Mouse (Mus musculus): ENCODE data around the gene A830018L16Rik. TPM values are rescaled to one million over a fixed set of nuclear protein-coding genes. Genes with fewer than 3 reads are reported as not detected.
A peak's percentile ranks its signal among the peaks of the same experiment; 100 is the strongest.
"Not testable (repeated sequence)": the region's sequence is repeated elsewhere in the genome, so short reads cannot be mapped to it uniquely, and the experiment has no call there.

Gene A830018L16Rik
- 1 to 10 TPM; 2.7 to 3.2 TPM for total RNA-seq (2021)
- long read RNA-seq, experiment 1, partial matches to known transcripts, result 0 of 1 reads
- long read RNA-seq, experiment 1, other reads (novel, unspliced or antisense), result 1 of 1 reads
- long read RNA-seq, experiment 2, partial matches to known transcripts, result 0 of 2 reads
- long read RNA-seq, experiment 2, other reads (novel, unspliced or antisense), result 1 of 2 reads

DNA sequence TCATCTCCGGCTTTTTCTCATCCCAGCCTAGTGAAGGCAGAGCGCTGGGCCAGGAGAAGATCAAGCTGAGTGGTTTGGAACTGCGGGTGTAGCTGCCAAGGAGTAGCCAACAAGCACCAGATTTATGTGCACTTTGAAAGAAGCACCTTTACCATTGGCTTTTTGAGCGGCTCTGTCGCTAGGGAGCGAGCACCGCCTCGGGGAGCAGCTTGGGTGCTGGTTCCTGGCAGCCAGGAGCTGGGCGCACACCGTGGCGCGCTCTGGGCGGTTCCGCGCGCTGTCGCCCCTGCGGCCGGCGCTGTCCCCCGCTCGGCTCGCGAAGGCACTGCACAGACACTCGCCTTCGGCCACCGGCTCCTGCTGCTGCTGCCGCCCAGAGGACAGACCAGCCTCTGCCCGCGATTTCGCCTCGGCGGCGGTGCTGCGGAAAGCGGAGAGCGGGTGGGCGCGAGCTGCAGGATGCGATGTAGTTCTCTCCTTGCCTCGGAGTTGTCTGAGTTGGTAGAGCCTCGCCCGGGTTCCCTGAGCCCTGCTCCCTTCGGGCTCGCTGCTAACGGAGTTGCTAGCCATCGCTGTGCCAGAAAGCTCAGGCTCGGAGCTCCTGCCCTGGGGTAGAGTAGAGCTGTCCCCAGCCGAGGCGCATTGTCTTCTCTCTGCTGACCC, at the start of gene A830018L16Rik:
A830018L16Rik (plus strand) TSS at position 212 of the 663 bp plus-strand sequence.
- DNase-seq (ENCODE audit: low spot score in 2 of 2), result peak; percentile 10 to 11

DNA sequence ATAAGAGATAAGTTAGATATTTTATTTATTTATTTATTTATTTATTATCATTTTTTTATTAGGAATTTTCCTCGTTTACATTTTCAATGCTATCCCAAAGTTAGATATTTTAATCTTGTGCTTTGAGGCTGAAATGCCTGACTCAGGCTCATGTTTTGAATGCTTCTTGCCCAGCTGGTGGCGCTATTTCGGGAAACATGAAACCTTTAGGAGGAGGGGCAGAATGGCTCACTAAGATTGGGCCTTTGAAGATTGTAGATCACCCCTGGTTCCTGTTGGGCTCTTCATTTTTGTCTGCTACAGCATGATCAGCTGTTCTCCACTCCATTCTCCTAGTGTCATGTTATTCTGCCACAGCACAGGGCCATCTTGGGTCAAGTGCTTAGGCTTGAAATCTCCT, 28.1 kb upstream of the A830018L16Rik start:
- DNase-seq (ENCODE audit: low spot score in 2 of 2), result no peak

DNA sequence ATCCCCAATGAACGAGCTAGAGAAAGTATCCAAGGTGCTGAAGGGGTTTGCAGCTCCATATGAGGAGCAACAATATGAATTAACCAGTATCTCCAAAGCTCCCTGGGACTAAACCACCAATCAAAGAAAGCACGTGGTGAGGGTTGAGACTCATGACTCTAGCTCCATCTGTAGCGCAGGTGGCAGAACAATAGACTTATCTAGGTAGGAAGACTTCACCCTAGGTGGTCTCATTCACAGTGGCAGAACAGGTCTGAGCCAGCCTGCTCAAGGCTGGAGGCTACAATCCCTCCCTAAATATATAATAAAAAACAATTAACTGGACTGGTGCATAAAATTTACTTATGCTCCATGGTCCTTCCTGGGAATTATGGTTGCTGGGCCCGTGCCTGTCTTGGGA, 18.5 kb upstream of the A830018L16Rik start:
- no peak for DNase-seq (ENCODE audit: low spot score in 2 of 2)

DNA sequence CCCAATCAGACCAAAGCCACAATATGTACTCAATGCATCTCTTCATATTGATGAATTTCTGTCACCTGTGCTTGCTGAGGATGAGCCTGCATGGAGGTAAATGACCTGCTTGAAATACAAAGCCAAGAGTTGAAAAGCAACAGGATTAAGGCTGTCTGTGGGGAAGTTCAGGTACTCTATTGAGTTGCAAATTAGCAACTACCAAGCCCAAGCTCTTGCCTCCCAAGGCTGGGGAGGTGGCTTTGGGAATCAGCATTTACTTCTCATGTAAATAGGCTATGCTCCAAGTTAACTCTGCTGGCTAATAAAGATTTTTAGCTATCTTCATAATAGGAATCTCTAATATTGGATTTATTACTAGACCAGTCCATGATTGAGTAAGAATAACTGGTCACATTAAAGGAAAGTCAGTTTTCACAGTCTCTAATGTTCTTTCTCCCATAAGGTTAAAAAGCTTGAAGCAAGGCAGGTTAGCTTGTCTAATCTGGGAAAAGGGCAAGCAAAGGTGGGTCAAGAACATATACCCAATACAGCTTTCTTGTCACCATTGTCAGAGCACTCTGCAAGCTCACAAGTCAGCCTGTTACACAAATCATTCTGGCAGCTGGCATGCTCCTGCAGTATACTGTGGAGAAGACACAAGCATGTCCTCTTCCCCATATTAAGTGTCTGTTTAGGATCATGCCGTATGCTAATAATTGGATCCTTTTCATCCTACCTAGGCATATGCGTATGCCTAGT, 17.7 kb upstream of the A830018L16Rik start:
- no peak for DNase-seq (ENCODE audit: low spot score in 2 of 2)

DNA sequence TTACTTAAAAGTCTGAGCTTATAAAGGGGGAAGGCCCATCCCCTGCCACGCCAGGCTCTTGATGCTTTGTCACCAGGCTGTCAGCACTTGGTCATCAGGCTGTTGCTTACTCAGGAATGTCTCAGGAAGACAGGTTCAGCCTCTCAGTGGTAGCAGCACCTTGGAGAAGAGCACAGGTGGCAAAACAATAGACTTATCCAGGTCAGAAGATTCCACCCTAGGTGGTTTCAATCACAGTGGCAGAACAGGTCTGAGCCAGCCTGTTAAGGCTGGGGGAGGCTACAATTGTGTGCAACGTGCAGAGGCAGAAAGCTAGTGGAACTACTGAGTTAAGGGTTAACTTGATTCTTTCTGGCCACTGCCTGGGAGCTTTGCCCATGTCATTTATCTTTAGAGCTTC, 12.7 kb upstream of the A830018L16Rik start:
- DNase-seq (ENCODE audit: low spot score in 2 of 2), result no peak

DNA sequence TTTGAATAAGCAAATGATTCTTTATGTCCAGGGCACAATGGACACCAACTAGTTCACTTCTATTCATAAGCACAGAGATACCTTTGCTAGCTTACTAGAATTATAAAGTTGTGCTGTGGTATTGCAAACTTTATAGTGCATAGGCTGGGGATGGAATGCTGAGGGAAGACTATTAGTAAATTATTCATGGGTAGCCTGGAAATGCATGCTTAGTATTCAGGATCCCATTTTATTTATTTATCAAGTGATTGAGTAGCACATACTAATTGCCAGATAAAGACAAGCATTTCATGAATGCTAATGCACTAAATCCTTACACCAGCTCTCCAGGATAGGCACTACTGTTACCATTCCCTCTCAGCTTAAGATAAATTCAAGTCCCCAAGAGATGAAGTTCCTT, 8.4 kb upstream of the A830018L16Rik start:
- DNase-seq (ENCODE audit: low spot score in 2 of 2), result no peak

DNA sequence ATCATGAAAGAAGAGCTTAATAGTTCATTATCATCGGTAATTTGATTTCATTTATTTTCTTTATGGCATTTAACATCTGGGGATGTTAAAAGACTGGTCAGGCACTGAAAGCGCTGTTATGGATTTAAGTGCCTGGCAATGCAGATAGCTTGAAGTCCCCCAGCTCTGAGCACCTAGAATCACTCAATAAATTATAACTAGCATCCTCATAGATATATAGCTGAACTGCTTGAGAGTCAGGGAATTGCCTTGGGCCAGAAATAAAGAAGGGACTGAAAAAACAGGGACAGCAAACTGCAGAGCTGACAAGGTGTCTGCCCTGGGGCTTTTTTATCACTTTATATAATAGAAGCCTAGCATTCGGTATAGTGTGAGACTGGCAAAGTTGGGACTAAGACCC, 7.9 kb upstream of the A830018L16Rik start:
- DNase-seq (ENCODE audit: low spot score in 2 of 2), result no peak

DNA sequence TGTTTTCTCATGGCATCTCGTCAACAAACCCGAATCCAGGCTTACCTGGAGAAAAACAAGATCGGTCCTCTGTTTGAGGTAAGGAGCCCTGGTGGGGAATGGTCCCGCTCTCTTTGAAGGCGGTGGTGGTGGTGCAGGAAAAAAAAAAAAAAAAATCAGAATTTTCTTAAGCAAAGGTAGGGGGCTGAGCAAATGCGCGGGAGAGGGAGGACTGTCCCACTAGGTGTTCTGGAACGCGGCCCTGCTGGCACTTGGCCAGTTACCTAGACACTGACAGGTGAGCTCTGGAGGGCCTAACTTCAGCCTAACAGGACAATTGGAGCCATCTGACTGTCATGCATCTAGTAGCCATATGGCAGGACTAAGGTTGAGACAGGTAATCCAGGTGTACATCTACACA, 655 bp downstream of the A830018L16Rik start:
- no peak for DNase-seq (ENCODE audit: low spot score in 2 of 2)

DNA sequence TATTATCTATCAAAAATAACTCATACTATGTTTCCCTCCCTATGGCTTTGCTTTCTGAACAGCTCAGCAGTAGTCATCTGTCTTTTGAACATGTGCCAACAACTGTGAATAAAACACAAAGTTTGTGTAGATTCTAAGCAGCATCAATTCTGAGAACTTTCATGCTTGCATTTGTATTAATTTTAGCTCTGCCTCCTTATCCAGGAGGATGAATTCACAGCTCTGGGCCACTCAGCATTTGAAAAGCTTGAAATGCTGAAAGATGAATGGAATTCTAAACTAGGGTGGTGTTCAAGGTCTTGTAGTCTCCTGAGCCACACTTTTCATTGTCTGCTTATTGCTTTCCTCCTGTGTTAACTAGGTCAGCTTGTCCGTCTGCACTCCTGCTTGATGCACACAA, 13.4 kb downstream of the A830018L16Rik start:
- DNase-seq (ENCODE audit: low spot score in 2 of 2), result no peak

DNA sequence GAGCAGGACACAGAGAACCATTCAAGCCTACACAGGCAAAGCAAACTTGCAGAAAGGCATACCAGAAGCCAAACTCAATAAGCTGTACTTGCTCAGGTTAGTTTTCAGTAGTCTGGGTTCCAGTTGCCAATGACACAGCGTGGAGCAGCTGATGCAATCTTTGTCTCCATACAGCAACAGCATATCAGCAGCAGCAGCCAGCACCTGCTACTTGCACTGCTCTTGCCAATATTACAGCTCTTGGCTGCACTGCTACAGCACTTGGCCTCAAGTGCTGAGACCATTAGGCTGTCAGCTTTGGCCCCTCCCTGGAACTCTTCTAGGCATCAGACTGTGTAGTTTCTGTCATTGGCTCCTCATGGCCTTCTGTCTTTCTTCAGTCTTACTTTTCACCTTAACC, 44.4 kb downstream of the A830018L16Rik start:
- no peak for DNase-seq (ENCODE audit: low spot score in 2 of 2)

DNA sequence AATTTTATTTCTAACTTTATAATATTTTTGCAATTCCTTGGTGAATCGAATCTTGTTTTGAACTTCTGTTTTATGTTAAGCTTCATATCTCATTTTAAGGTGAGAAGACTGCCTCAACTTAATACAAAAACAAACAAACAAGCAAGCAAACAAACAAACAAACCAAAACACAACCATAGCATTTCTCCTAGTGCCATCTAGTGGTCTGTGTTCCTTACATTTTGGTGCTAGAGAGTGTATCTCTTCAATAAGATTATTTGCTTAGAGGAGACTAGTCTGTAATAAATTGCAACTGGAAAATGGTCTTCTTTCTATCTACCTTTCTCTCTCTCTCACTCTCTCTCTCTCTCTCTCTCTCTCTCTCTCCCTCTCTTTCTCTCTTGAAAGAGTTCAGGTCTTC, 52.4 kb downstream of the A830018L16Rik start:
- no peak for DNase-seq (ENCODE audit: low spot score in 2 of 2)

DNA sequence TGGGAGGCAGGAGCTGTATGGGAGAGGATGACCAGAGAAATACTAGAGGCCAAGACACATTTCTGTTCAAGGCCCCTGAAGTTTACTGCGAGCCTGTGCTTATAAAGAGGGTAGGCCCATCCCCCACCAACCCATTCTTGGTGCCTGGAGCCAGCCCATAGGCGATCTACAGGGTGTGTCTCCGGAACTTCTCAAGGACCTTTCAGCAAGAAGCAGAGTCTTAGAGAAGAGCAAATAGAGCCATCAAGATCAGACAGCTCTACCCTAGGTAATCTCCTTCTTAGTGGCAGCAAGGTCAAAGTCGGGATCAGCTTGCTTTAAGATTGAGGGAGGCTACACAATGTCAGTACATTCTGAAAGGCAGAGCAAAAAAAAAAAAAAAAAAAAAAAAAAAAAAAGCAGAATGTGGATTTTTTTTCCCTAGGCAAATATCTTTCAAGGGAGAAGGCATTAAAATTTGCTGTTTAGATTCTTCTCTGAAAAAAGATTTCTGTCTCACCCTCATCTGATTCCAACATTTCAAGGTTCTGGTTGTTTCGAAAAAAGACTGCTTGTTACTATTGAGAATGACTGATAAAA, 53.2 kb downstream of the A830018L16Rik start:
- DNase-seq (ENCODE audit: low spot score in 2 of 2), result no peak

DNA sequence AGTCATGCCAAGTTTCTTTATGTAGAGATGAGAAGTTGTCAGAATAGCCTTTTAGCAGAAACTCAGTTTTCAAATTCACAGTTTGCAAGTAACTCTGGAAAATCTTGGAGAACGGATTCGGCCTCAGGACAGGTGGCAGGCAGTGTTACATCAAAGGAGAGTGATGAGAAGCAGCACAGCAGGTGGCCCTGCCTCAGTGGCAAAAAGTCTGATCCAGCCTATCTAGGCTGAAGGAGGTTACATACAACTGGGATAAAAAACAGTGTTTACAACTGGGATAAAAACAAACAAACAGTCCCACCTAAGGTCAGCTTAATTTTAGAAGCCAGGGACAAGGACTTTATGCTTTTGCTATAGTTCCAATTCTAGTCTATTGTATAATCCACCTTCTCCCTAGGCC, 79.0 kb downstream of the A830018L16Rik start:
- DNase-seq (ENCODE audit: low spot score in 2 of 2), result no peak

DNA sequence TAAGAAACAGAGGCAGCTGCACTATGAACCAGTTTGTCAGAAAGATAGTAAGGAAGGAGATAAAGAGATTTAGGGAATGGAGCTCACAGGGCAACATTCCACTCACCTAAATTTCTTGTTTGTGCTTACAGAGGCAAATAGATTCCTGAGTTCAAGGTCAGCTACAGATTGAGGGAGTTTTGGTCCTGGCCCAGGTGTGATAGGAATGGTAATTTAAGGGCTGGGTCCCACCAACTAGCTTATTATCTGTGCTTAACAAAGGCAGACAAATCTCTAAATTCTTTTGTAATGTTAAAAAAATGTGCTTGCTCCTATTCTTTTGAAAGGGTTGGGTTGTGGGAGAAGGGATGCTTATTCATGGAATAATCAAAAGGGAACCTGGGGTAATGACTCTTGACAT, 87.7 kb downstream of the A830018L16Rik start:
- DNase-seq (ENCODE audit: low spot score in 2 of 2), result no peak

DNA sequence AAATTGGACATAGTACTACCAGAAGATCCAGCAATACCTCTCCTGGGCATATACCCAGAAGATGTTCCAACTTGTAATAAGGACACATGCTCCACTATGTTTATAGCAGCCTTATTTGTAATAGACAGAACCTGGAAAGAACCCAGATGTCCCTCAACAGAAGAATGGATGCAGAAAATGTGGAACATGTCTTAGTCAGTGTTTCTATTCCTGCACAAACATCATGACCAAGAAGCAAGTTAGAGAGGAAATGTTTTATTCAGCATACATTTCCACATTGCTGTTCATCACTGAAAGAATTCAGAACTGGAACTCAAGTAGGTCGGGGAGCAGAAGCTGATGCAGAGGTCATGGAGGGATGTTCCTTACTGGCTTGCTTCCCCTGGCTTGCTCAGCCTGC, 135.9 kb downstream of the A830018L16Rik start:
- DNase-seq (ENCODE audit: low spot score in 2 of 2), result not testable (repeated sequence)

DNA sequence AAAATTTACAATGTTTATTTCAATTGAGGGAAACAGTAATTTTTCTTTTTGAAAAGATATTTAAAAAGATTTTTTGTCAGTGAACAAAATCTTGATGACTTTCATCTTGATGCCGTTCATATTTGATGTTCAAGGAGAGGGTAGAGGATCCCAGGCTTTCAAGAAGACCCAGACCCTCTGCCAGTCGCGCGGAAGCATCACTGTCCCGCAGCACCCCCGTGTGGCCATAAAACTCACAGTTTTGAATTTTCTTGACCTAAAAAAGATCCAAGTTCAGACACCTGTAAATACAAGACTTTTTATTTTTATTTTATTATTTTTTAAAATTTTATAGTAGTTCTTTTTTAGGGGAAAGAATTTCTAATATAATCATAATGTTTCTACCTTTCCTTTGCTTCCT, 151.4 kb downstream of the A830018L16Rik start:
- peak in 1 of 2 experiments; percentile 4 for DNase-seq (ENCODE audit: low spot score in 2 of 2)

DNA sequence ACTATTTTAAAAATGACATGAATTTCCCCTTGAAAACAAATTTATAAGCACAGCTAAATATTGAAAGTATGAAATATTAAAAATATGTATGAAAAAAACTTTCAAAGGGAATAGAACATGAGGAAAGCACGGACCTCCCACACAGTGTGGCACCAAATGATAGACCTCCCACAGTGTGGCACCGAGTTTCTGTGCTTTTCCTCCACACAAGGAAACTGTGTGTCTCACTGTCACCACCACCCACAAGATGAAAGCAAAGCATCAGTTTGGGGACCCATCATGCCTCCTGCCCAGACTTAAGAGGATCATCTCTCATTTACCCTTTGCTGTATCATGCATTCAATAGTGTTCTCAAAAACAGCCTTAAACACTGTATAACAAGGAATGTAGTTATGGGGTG, 152.8 kb downstream of the A830018L16Rik start:
- no peak for DNase-seq (ENCODE audit: low spot score in 2 of 2)

DNA sequence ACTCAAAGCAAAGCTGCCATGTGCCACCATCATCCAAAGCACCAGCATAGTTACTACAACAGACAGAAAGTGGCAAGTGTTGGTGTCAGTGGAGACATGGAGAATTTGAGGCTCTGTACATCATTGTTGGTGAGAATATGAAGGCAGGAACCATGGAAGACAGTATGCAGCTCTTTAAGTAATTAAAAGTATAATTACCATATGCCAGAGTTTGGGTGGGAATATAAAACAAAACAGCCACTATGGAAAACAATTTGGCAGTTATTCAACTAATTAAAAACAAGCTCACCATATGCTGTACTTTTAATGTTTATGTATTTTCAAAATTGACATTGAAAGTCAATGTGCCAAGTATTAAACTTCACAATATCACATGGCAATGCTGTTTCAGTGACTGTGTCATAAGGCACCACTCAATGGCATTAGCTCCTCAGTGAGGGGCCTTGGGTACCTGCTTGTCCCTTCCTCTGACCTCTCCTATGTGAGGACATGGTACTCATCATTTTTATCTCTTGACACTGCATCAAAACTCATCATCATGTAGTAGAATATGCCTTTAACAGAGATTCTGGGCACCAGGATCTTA, 153.5 kb downstream of the A830018L16Rik start:
- DNase-seq (ENCODE audit: low spot score in 2 of 2), result no peak

DNA sequence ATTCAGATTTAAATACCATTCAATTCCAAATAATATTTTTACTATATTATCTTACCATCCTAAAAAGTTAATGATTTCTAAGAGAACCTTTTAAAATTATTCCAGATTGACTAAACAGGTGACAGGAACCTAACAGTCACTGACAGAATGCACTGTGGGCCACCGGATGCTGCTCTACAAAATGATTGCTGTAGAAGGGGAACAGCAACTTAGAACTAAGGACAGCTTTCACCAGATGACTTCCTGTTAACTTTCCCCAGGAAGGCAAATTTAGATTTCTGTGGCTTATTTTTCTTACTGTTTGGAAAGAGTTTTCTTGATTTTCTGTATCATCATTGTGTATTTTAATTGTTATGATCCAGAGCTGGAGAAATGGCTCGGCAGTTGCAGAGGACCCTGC, 156.4 kb downstream of the A830018L16Rik start:
- no peak for DNase-seq (ENCODE audit: low spot score in 2 of 2)

DNA sequence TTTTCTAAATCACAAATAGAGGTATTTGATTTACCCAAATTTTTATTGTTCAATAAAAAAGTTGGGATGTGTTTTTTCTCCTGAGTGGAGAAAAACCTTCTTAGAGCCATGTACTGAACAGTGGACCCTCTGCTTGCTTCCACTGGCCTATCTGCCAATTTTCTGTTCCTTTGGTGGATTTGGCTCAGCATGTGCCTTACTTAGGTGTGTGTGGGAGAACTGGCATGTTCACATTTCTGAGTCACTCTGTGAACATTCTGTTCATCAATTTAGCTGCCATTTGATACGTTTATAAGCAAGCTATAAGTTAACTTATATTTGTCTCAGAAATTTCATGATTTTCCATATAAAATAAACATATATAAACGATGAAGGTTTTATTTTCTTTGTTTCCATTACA, 159.6 kb downstream of the A830018L16Rik start:
- no peak for DNase-seq (ENCODE audit: low spot score in 2 of 2)

DNA sequence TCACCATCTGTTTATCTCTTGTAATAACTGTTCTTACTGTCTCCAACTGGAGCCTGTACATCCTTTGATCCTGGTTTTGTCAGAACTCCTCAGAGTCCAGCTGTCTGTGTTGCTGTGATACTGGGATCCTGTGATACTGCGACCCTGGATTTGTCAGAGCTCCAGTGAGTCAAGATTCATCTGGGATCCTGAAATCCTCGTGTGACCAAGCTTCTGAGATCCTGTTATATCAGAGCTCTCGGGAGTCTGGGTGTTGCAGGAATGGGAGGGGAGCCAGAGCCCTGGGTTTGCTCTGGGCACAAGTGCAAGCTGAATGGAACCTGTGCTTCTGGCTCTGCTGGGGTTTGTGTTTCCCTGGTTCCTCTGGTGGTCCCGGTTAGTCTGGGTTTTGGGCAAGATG, 166.1 kb downstream of the A830018L16Rik start:
- DNase-seq (ENCODE audit: low spot score in 2 of 2), result no peak

DNA sequence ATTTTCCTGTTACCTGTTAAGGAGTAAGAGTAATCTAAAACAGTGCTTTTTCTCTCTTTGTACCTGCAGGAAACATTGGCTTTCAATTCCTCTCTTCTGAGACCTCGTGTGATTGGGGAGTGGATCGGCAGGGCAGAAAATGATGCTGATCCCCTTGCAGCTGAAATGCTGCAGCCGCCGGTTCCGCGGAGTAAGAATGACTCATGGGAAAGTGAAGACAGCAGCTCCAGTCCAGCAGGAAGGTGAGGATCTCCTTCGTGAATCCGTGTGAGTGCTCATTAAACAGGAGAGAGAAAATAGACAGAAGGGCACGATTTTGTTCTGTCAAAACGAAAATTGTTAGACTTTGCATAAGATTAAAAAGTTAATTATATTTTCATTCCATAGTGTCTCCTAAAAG, 174.4 kb downstream of the A830018L16Rik start:
- DNase-seq (ENCODE audit: low spot score in 2 of 2), result no peak

All from adrenal gland, postnatal 4 days (tissue).